In genomic region chr17:67106176-67106575, GRCm38 (mm10) we compare ENCODE assay signal across 35 mouse cellular contexts.
"Had no signal": no experiment of that assay in that cellular context is flagged by ENCODE, and none has a peak within 500 bp of the region (broad histone marks: within the 10 kb centered on the region; RNA-seq: fewer than 3 reads in every experiment).

No protein-coding gene starts in this region.

- H3K36me3 ChIP-seq: heart, embryonic 10.5 days; heart, embryonic 12.5 days; heart, embryonic 13.5 days; heart, embryonic 15.5 days; hindbrain, embryonic 10.5 days; hindbrain, embryonic 12.5 days; hindbrain, embryonic 13.5 days; hindbrain, embryonic 15.5 days; intestine, embryonic 15.5 days; kidney, embryonic 15.5 days had no signal

- H3K27me3 ChIP-seq: heart, embryonic 12.5 days; heart, embryonic 13.5 days; heart, embryonic 15.5 days; hindbrain, embryonic 12.5 days; hindbrain, embryonic 13.5 days; hindbrain, embryonic 15.5 days; intestine, embryonic 15.5 days; kidney, embryonic 15.5 days had no signal

- H3K27ac ChIP-seq: heart, embryonic 10.5 days; heart, embryonic 13.5 days; heart, embryonic 15.5 days; hindbrain, embryonic 10.5 days; hindbrain, embryonic 12.5 days; hindbrain, embryonic 13.5 days; hindbrain, embryonic 14.5 days; hindbrain, embryonic 15.5 days; hindbrain, postnatal 0 days; intestine, embryonic 15.5 days; kidney, embryonic 15.5 days; kidney, postnatal 0 days; layer of hippocampus, adult 2 months; left cerebral cortex, adult 2 months had no signal

- H3K9me3 ChIP-seq: heart, embryonic 10.5 days; heart, embryonic 12.5 days; heart, embryonic 13.5 days; heart, embryonic 15.5 days; hindbrain, embryonic 10.5 days; hindbrain, embryonic 12.5 days; hindbrain, embryonic 13.5 days; hindbrain, embryonic 15.5 days; intestine, embryonic 15.5 days; kidney, embryonic 15.5 days had no signal

- H3K9ac ChIP-seq: heart, embryonic 12.5 days; heart, embryonic 13.5 days; heart, embryonic 15.5 days; hindbrain, embryonic 12.5 days; hindbrain, embryonic 13.5 days; hindbrain, embryonic 14.5 days; hindbrain, embryonic 15.5 days; intestine, embryonic 15.5 days; kidney, embryonic 15.5 days had no signal

- H3K4me1 ChIP-seq: heart, embryonic 12.5 days; heart, embryonic 15.5 days; hindbrain, embryonic 10.5 days; hindbrain, embryonic 12.5 days; hindbrain, embryonic 13.5 days; hindbrain, embryonic 15.5 days; intestine, embryonic 15.5 days had no signal

- ATAC-seq: hindbrain, postnatal 0 days; inflammation-experienced regulatory T-cells, adult 6 months; intestine, embryonic 15.5 days; intestine, embryonic 16.5 days; intestine, postnatal 0 days had no signal

- H3K4me2 ChIP-seq: heart, embryonic 11.5 days; heart, embryonic 12.5 days; heart, embryonic 13.5 days; heart, embryonic 15.5 days; hindbrain, embryonic 12.5 days; hindbrain, embryonic 13.5 days; hindbrain, embryonic 14.5 days; hindbrain, embryonic 15.5 days; intestine, embryonic 15.5 days; kidney, embryonic 15.5 days had no signal

- DNase-seq: heart, postnatal 10 days; heart, postnatal 14 days; heart, postnatal 36 days; heart, postnatal 4 days; kidney, adult 11 months; kidney, adult 18-20 months; kidney, adult 2 months; kidney, adult 8-10 months; kidney, adult 9 months; kidney, postnatal 10 days; kidney, postnatal 14 days; kidney, postnatal 25 days; kidney, postnatal 36 days; kidney, postnatal 4 days; layer of hippocampus, adult 9-11 months; layer of hippocampus, postnatal 36 days had no signal

- H3K4me3 ChIP-seq: heart, embryonic 10.5 days; heart, embryonic 12.5 days; heart, embryonic 13.5 days; heart, embryonic 15.5 days; hindbrain, embryonic 10.5 days; hindbrain, embryonic 12.5 days; hindbrain, embryonic 13.5 days; hindbrain, embryonic 15.5 days; intestine, embryonic 15.5 days; kidney, embryonic 15.5 days; layer of hippocampus, adult 2 months; left cerebral cortex, adult 2 months had no signal
